Mouse (Mus musculus) urinary bladder, postnatal 4 days (tissue): ENCODE measurements around the gene Mmp21.
"Not testable (repeated sequence)": the region's sequence is repeated elsewhere in the genome, so short reads cannot be mapped to it uniquely, and the experiment has no call there.

Experiments used
- DNase-seq, 2 experiments: peaks; one replicate each; pipeline ENCODE4 v3.0.0; 2021 to 2022; ENCODE audit warnings: low spot score in 2 of 2

Gene Mmp21

GRCm38 (mm10) chr7:133679961-133680360 is at the start of gene Mmp21:
TSS of gene Mmp21 (minus strand) at chr7:133680061.
- DNase-seq: no peak

GRCm38 (mm10) chr7:133729351-133729750 is 49.5 kb upstream of the Mmp21 start:
- no peak for DNase-seq

- no peak for DNase-seq
Measured at GRCm38 (mm10) chr7:133727027-133727426, 47.2 kb upstream of the Mmp21 start.

GRCm38 (mm10) chr7:133725571-133725970 is 45.7 kb upstream of the Mmp21 start:
- DNase-seq: no peak

- no peak for DNase-seq
Measured at GRCm38 (mm10) chr7:133724844-133725243, 45.0 kb upstream of the Mmp21 start.

- no peak for DNase-seq
Measured at GRCm38 (mm10) chr7:133720616-133721015, 40.8 kb upstream of the Mmp21 start.

- DNase-seq: no peak
Measured at GRCm38 (mm10) chr7:133718580-133718979, 38.7 kb upstream of the Mmp21 start.

GRCm38 (mm10) chr7:133715387-133715786 is 35.5 kb upstream of the Mmp21 start:
- no peak for DNase-seq

- DNase-seq: no peak
Measured at GRCm38 (mm10) chr7:133707301-133707700, 27.4 kb upstream of the Mmp21 start.

GRCm38 (mm10) chr7:133703906-133704305 is 24.0 kb upstream of the Mmp21 start:
- DNase-seq: no peak

- DNase-seq: no peak
Measured at GRCm38 (mm10) chr7:133702333-133702732, 22.5 kb upstream of the Mmp21 start.

- no peak for DNase-seq
Measured at GRCm38 (mm10) chr7:133701366-133701765, 21.5 kb upstream of the Mmp21 start.

- no peak for DNase-seq
Measured at GRCm38 (mm10) chr7:133699885-133700284, 20.0 kb upstream of the Mmp21 start.

GRCm38 (mm10) chr7:133698021-133698709 is 18.3 kb upstream of the Mmp21 start:
- no peak for DNase-seq

GRCm38 (mm10) chr7:133685644-133686043 is 5.8 kb upstream of the Mmp21 start:
- DNase-seq: not testable (repeated sequence)

GRCm38 (mm10) chr7:133684701-133685100 is 4.8 kb upstream of the Mmp21 start:
- DNase-seq: no peak

- DNase-seq: no peak
Measured at GRCm38 (mm10) chr7:133684110-133684509, 4.2 kb upstream of the Mmp21 start.

GRCm38 (mm10) chr7:133683626-133684025 is 3.8 kb upstream of the Mmp21 start:
- DNase-seq: no peak

- DNase-seq: no peak
Measured at GRCm38 (mm10) chr7:133679439-133679838, 422 bp downstream of the Mmp21 start.

- no peak for DNase-seq
Measured at GRCm38 (mm10) chr7:133678716-133679115, 1.1 kb downstream of the Mmp21 start.

GRCm38 (mm10) chr7:133676002-133676401 is 3.9 kb downstream of the Mmp21 start:
- DNase-seq: no peak

- DNase-seq: no peak
Measured at GRCm38 (mm10) chr7:133670846-133671245, 9.0 kb downstream of the Mmp21 start.

GRCm38 (mm10) chr7:133669946-133670345 is 9.9 kb downstream of the Mmp21 start:
- no peak for DNase-seq

- no peak for DNase-seq
Measured at GRCm38 (mm10) chr7:133669071-133669470, 10.8 kb downstream of the Mmp21 start.
